Mouse (Mus musculus) B cell, adult 2 months (primary cell): ENCODE measurements around the gene Kremen2.

Experiments used
- DNase-seq, 2 experiments: peaks; one replicate each; pipeline ENCODE4 v3.0.0; 2022

Gene Kremen2

GRCm38 (mm10) chr17:23758801-23759200 lies 13.2 kb upstream of the Kremen2 start:
- DNase-seq, result no peak

DNA sequence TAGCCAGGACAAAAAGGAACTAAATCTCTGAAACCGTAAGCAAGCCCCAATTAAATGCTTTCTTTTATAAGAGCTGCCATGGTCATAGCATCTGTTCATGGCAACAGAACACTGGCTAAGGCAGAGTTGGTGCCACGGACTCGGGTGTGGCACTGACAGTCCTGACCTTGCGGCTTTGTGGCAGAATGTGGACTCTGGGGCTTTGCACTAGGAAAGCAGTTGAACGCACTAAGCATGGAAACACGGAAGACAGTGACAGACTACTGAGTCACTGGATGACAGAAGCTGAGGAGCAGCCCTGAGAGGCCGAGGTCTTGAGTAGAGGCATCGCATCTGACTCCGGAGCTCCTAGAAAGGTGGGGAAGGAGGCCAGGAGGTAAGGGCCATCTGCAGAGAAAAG lies 11.9 kb upstream of the Kremen2 start:
- no peak for DNase-seq

DNA sequence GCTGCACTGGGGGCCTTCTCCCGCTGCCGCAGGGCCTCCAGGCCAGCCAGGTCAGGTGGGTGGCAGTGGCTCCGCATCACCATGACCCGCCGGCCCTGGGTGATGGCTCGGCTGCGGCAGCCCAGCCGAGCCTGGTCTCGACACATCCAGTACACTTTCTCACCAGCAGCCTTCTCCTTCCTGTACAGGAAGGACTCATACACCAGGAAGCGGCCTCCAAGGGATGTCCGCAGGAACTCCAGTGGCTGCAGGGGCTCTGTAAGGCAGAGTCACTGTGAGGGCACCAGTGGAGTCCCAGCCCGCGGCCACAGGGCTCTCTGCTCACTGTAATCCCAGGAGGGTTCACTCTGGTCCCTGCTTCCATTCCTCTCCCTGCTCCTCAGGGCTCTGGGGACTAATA lies 10.1 kb upstream of the Kremen2 start:
- DNase-seq, result no peak

DNA sequence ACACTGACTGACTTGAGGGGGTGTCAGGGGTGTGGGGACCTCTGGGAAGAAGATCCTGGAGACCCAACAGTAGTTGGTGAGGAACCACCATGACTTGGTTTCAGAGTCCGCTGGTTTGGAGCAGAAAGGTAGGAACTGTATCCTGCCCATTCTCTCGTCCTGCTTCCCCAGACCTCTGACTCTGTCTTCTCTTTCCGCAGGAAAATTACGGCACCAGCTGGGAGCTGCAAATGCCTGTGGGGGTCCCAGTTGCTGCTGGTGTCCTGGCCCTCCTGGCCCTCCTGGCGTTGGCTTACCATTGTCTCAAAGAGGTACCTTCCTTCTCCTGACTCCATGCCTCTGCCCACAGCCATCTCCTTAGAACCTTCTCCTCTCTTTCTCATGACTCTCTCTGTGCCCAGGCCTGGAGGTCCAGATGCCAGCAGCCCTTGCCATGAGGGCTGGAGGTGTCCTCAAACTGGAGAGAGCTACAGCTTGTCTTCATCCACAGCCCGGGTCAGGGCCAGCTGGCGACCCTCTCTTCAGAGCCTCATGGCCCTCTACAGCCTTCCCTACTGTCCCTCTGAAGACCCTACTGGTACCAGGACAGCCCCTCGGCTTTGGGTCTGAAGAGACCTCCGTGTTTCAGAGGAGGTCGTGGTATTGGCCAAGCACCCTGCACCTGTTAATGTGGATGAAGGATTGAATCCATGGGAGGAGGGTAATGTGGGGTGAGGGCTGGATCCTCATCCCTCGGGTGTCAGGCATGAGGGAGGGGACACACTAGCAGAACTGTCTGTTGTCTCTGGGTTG lies 4.0 kb upstream of the Kremen2 start:
- DNase-seq, result no peak

- DNase-seq, result peak; percentile 75 to 77
These were observed 3.2 kb upstream of the Kremen2 start for GRCm38 (mm10) chr17:23748631-23749391.

GRCm38 (mm10) chr17:23748026-23748425 lies 2.4 kb upstream of the Kremen2 start:
- peak; percentile 80 to 86 for DNase-seq

- peak in 1 of 2 experiments; percentile 7 for DNase-seq
These were observed 1.8 kb upstream of the Kremen2 start for GRCm38 (mm10) chr17:23747471-23747870.

DNA sequence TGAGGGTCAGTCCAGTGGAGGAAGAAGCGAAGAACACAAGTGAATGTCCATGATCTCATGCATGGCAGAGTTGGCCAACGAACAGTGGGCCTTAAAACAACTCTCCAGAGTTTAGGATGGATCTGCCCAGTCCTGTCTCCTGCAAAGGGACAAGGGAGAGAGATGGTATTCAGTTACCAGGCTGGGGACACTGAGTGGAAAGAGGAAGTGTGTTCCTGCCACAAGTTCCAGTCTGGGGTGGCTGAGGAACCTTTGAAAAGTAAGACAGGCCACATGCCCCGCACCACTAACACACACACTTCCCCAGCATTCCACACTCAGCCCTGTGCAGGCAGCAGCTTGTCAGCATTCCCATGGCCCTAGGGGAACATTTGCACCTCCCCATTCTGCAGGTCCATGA lies 1.1 kb upstream of the Kremen2 start:
- DNase-seq, result peak; percentile 34 to 35

DNA sequence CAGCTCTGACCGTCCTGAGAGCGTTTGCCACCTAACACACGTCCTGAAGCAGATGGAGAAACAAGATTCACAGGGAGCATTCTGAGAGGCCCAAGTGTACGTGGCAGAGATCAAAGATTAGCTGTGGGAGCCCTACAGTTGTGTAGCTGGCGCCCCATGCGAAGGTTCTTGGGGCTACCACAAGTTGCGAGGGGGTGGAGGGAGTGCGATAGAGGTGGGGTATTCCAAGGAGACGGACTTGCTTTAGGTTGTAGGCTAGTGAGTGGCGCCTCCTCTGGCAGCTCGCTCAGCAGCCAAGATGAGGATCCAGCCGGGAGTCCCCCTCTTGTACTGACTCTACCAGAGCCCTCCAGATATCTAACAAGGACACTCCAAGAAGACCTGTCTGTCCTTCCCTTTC lies 678 bp upstream of the Kremen2 start:
- DNase-seq, result peak; percentile 29 to 31

DNA sequence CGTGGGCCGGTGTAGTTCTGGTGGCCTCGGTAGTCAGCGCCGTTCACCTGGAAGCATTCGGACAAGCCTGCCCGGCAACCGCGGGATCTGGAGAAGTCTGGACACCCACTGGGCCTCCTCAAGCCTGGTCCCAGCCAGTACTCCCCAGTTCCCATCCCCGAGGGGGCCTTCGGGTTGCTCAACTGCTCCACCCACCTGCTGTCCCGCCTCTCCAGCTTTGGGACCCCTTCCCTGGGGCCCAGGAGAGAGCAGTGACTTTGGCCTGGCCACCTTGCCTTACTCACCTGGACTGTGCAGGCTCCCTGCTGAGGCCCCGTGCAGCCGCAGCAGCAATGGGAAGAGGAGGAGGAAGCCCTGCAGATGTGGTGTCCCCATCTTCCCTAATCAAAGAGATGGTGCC lies 982 bp downstream of the Kremen2 start:
- DNase-seq, result peak in 1 of 2 experiments; percentile 12

DNA sequence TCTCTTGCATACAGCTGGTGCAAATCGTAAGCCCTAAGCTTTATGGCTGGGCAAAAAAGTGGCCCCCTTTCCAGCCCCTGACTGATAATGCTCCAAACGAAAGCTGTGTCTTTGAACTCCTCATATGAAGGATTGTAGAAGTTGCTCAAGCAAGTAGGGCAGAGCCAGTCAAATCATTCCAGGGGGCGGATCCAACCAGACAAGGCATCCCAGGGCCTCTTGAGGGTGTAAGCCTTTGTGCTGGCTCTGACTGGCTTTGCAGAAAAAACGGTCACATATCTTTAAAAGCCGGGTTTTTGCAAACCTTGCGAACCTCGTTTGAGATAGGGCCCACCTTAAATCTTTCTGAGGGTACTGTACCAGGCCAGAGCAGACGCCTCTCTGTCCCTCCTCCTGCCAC lies 1.6 kb downstream of the Kremen2 start:
- DNase-seq, result peak in 1 of 2 experiments; percentile 9

GRCm38 (mm10) chr17:23742941-23743340 lies 2.7 kb downstream of the Kremen2 start:
- DNase-seq, result no peak

GRCm38 (mm10) chr17:23742210-23742793 lies 3.3 kb downstream of the Kremen2 start:
- DNase-seq, result peak; percentile 63 to 65

DNA sequence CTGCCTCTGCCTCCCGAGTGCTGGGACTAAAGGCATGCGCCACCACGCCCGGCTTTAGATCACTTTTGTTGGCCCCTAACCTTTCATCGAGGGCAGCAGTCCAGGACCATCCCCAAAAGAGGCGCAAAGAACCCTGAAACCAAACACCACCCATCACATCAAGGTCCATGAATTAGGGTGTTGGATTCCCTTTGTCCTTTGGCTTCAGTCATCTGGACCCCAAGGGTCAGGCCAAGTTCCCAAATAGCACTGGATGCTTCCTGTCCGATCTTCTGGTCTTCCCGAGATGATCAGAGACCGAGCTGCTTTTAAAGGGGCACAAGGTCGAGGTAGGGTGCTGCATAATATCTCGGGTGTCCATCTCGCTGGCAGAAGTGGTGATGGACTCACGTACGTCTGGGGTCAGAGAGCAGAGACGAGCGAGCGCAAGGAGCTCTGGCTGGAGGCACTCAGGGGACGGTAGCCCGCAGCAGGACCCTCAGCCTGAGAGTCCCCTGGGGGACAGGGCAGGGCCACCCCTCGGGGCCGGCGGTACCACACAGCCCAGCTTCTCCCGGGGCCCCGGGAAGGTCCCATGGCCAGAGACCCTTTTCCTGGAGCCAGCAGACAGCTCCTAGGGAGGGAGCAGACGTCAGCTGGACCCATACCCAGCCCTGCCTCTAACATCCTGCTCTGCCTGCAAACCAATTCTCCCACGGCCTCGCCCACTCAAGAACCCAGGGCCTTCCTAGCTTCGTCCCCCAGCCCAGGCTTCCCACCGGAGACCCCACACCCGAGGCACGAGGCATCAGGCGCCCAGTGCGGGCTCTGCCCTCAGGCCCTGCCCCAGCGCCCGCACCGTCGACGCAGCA lies 4.0 kb downstream of the Kremen2 start:
- no peak for DNase-seq

DNA sequence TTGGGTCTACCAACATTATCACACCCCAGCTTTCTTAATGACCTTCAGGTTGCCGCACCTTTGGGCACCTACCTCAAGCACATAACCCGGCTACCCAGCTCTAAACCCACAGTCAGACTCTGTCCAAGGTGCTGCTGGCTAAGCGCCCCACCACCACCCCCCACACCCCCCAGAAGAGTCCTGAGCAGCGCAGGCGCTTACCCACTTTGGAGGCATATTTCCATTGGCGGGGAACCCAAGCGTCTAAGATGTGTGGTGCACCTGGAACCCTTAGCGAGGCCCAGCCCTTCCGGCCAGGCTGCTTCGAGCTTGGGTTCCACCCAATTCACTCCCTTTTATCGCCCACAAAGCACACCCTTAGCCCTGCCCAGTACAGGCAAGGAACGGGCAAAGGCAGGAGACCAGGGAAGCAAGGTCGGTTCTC lies 5.0 kb downstream of the Kremen2 start, which contains the start of gene Paqr4:
Gene Paqr4, minus strand, starts transcription at position 270 of the 424 bp plus-strand sequence.
- DNase-seq, result no peak

- DNase-seq, result peak; percentile 75 to 77
These were observed 5.5 kb downstream of the Kremen2 start for GRCm38 (mm10) chr17:23740136-23740584.

DNA sequence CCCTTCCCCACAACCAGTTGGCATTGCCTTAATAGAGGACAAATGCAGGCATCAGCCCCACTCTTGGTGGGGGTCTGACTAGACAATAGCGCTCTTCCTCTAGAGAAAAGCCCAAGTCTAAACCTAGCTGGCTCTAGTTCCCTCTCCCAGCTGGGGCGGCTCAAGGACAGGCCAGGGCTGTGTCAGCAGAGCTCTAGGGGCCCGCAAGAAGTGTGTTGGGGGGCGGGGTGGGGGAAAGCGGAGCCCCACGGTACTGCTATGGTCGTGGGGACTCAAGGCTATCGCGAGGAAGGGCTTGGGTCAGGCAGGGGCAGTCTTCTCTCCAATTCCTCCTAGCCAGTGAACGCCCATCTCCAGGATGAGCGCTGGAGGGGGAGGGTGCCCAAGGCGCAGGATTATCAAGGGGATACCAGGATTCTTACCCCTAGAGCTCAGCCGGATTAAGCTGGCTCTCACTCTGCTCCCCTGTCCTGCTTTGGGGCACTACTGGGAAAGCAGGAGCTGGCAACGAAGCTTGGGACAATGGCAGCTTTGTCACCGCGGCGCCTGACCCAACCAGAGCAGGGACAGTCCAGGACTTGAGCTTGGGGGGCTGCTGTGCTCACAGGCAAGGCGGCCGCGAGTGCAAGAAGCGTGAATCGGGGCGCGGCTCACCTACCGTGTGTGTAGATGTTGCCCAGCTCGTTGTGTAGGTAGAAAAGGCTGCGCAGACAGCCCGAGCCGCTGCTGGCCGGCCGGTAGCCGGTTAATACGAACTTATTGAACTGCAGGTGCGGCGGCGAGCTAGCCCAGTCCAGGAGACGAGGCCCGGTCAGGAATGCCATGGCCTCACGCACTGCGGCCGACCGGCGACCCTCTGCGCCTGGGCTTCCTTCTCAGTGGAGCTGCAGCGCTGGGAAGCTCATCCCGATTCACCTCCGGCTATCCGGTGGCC lies 6.2 kb downstream of the Kremen2 start:
- peak; percentile 21 to 28 for DNase-seq

- peak in 1 of 2 experiments; percentile 5 for DNase-seq
These were observed 6.8 kb downstream of the Kremen2 start for GRCm38 (mm10) chr17:23738836-23739201.

DNA sequence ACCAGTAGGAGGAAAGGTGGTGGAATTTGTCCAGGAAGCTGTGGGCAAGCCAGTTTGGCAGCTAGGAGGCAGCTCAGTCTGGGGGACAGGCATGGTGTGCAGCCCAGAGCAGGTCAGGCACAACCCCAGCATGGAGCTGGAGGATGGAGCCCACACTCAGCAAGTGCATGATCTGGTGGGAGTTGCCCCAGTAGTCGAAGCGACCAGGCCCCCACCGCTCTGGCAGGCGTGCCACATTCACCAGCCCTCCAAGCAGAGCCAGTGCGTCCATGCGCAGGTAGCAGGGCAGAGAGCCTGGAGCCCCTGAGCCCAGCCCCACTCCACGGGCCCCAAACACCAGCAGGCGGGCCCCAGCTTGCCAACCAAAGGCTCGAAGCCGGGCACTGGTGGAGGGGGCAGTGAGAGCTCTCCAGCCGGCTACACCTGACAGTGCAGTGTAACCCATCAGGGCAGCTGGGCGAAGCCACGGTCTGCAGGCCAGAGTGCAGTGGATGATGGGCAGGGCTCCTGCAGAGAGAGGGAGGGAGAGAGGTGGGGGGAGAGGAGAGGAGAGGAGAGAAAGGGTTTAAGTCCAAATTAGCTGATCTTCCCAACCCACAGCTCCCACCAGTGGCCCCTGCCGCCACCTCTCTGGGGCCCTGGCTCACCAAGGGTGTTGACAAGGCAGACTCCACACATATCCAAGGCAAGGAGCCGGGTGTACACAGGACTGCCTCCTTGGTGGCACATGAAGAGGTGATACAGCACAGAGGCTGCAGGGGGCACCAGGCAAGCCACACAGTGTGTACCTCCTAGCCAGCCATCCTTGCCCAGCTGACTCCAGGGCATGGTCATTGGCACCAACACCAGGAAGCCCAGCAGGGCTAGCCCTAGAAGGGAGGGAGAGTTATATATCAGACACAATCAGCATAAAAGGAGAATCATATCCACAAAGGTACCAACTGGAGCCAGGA lies 7.9 kb downstream of the Kremen2 start:
- DNase-seq, result peak; percentile 23 to 26

GRCm38 (mm10) chr17:23734341-23734740 lies 11.3 kb downstream of the Kremen2 start:
- no peak for DNase-seq
